Mouse (Mus musculus): ENCODE measurements at regions not wholly inside any gene's neighbourhood (a gene's known extent, or its start where the extent isn't known, plus 50 kb on each side); places are given as distances from the start of the nearest gene placed in this dataset.

DNA sequence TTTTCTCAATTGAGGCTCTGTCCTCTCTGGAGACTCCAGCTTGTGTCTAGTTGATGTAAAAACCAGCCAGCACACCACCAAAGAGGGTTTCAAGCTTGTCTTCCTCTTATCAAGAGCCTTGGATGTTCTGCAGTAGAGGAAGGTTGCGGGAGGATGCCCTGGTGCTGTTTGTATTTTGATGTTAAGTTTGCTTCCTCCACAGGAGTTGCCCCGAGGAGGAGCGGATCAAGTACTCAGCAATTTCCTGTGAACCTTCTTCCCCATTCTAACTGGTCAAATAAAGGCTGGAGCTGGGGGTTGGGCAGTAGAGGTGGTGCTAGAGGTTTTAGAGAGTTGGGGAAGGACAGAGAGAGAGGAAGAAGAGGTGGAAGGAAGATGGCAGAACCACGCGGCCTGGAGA is 59.5 kb downstream of the Zfp36l2 start:
- no peak for TF ChIP-seq POLR2A (IDR thresholded peaks at IDR 0.05; ENCODE audit: low read depth, low read length)
- no peak for TF ChIP-seq CTCF (IDR thresholded peaks at IDR 0.05; ENCODE audit: borderline replicate concordance, insufficient read depth, low read length)

Measured in embryonic fibroblast, embryonic 13.5 days (primary cell).